Mouse (Mus musculus) forebrain, embryonic 15.5 days (tissue): ENCODE results near the gene Cdkn1b. TPM values are rescaled to one million over a fixed set of nuclear protein-coding genes. Genes with fewer than 3 reads are reported as not detected.

Experiments used
- ATAC-seq: fragments of 200-750 bp; cut with Nextera tagmentation; replicated peaks from 2 replicates; pipeline ENCODE4 v1.8.0; 2017; ENCODE audit warnings: mild to moderate bottlenecking, moderate TSS enrichment, moderate library complexity
- H3K27ac ChIP-seq: fragments of 300-500 bp; sonication (generic); replicated peaks from 2 replicates; pipeline ENCODE4 v1.5.1; 2015; ENCODE audit warnings: mild to moderate bottlenecking, inconsistent platforms
- H3K27me3 ChIP-seq: fragments of 300-500 bp; sonication (generic); 2 replicates; pipeline ENCODE4 v1.6.1; 2015; ENCODE audit warnings: inconsistent platforms
- H3K36me3 ChIP-seq: fragments of 300-500 bp; sonication (generic); 2 replicates; pipeline ENCODE4 v1.6.1; 2015; ENCODE audit warnings: mild to moderate bottlenecking, inconsistent platforms
- H3K4me1 ChIP-seq: fragments of 300-500 bp; sonication (generic); 2 replicates; pipeline ENCODE4 v1.6.1; 2015; ENCODE audit warnings: inconsistent platforms
- H3K4me2 ChIP-seq: fragments of 300-500 bp; sonication (generic); replicated peaks from 2 replicates; pipeline ENCODE4 v1.6.1; 2015; ENCODE audit warnings: mild to moderate bottlenecking, inconsistent platforms
- H3K4me3 ChIP-seq: fragments of 300-500 bp; sonication (generic); 2 replicates; pipeline ENCODE4 v1.5.1; 2015; ENCODE audit warnings: mild to moderate bottlenecking, inconsistent platforms
- H3K9ac ChIP-seq: fragments of 300-500 bp; sonication (generic); replicated peaks from 2 replicates; pipeline ENCODE4 v1.6.1; 2015; ENCODE audit warnings: mild to moderate bottlenecking, inconsistent platforms
- H3K9me3 ChIP-seq: fragments of 300-500 bp; sonication (generic); 2 replicates; pipeline ENCODE4 v1.6.1; 2016; ENCODE audit warnings: inconsistent platforms
- WGBS: fragments of 180-500 bp; shearing (Covaris S2); methylation state at CpG from one replicate; pipeline ENCODE4 v1.1.7; 2015; ENCODE audit warnings: mixed read lengths; 5-methylcytosine and 5-hydroxymethylcytosine counted together
- polyA plus RNA-seq: library from polyadenylated mRNA; unstranded; fragments of >200 nt; fragmentation: Nextera tagmentation; extraction: Ambion mirVana; gene quantifications from 2 replicates; pipeline ENCODE4 v1.2.1, GENCODE M21; 2015

The Cdkn1b gene
- polyA plus RNA-seq, 1 experiment from 2014 or later, result 52.4 TPM

- WGBS, result 4% methylated on average over 5 of the region's 5 CpGs
- H3K4me3 ChIP-seq, result peak overlapping the region; percentile 50
- peak overlapping the region; percentile 94 for H3K27ac ChIP-seq
- H3K27me3 ChIP-seq, result no peaks in the 10 kb centered on the region
- H3K9ac ChIP-seq, result peak overlapping the region; percentile 61
- no peaks in the 10 kb centered on the region for H3K9me3 ChIP-seq
- ATAC-seq, result peak; percentile 33
- H3K4me2 ChIP-seq, result peak overlapping the region; percentile 66
- H3K4me1 ChIP-seq, result peaks cover 47% of the 10 kb centered on the region
- peaks cover 4% of the 10 kb centered on the region; the same call in 1 of the 2 replicates for H3K36me3 ChIP-seq
These were observed 33.2 kb upstream of the Cdkn1b start for GRCm38 (mm10) chr6:134887008-134887407.

- H3K9ac ChIP-seq, result peak overlapping the region; percentile 61
- H3K4me1 ChIP-seq, result peaks cover 47% of the 10 kb centered on the region
- H3K27ac ChIP-seq, result peak overlapping the region; percentile 94
- H3K36me3 ChIP-seq, result no peaks in the 10 kb centered on the region
- H3K27me3 ChIP-seq, result no peaks in the 10 kb centered on the region
- no peaks in the 10 kb centered on the region for H3K9me3 ChIP-seq
- peak overlapping the region; percentile 50 for H3K4me3 ChIP-seq
- H3K4me2 ChIP-seq, result peak overlapping the region; percentile 66
- WGBS, result under 1% methylated on average over 10 of the region's 10 CpGs
- peak; percentile 91 for ATAC-seq
These were observed 32.3 kb upstream of the Cdkn1b start for GRCm38 (mm10) chr6:134887711-134888449.

- no peaks in the 10 kb centered on the region for H3K27me3 ChIP-seq
These were observed 31.6 kb upstream of the Cdkn1b start for GRCm38 (mm10) chr6:134888563-134889017.

GRCm38 (mm10) chr6:134889763-134890162 lies 30.4 kb upstream of the Cdkn1b start:
- Histone ChIP-seq H3K27ac (0 out of 2 replicates have a peak overlapping the region, but pooled peaks have one; percentile 16), H3K9ac (no peak overlapping the region), H3K27me3 (no peaks in the 10 kb centered on the region), H3K4me1 (peaks cover 35% of the 10 kb centered on the region), H3K36me3 (no peaks in the 10 kb centered on the region), H3K4me3 (no peak overlapping the region), H3K9me3 (no peaks in the 10 kb centered on the region), H3K4me2 (no peak overlapping the region)
- 67% methylated on average over 1 of the region's 1 CpGs for WGBS
- no peak for ATAC-seq

More at GRCm38 (mm10) chr6:134888563-134889017, 31.6 kb upstream of the Cdkn1b start:
- Histone ChIP-seq H3K4me3 (peak overlapping the region; percentile 50), H3K9ac (peak overlapping the region; percentile 61; the same call in 1 of the 2 replicates), H3K4me1 (peaks cover 46% of the 10 kb centered on the region), H3K27ac (peak overlapping the region; percentile 94), H3K36me3 (no peaks in the 10 kb centered on the region), H3K4me2 (peak overlapping the region; percentile 66), H3K9me3 (no peaks in the 10 kb centered on the region)
- under 1% methylated on average over 4 of the region's 4 CpGs for WGBS
- ATAC-seq, result peak; percentile 74

GRCm38 (mm10) chr6:134890436-134890835 lies 29.8 kb upstream of the Cdkn1b start:
- H3K4me3 ChIP-seq, result no peak overlapping the region
- H3K27me3 ChIP-seq, result no peaks in the 10 kb centered on the region
- no peaks in the 10 kb centered on the region for H3K9me3 ChIP-seq
- ATAC-seq, result no peak
- H3K36me3 ChIP-seq, result no peaks in the 10 kb centered on the region
- no peak overlapping the region for H3K4me2 ChIP-seq
- no peak overlapping the region for H3K27ac ChIP-seq
- H3K9ac ChIP-seq, result no peak overlapping the region
- H3K4me1 ChIP-seq, result peaks cover 28% of the 10 kb centered on the region
- 86% methylated on average over 7 of the region's 7 CpGs for WGBS

- peak overlapping the region; percentile 63 for H3K4me3 ChIP-seq
These were observed 23.4 kb upstream of the Cdkn1b start for GRCm38 (mm10) chr6:134896570-134897436.

GRCm38 (mm10) chr6:134897443-134898094 lies 22.6 kb upstream of the Cdkn1b start:
- peak overlapping the region; percentile 63 for H3K4me3 ChIP-seq
- WGBS, result under 1% methylated on average over 38 of the region's 38 CpGs
- peak overlapping the region; percentile 66 for H3K4me2 ChIP-seq
- peak overlapping the region; percentile 83 for H3K9ac ChIP-seq
- H3K36me3 ChIP-seq, result no peaks in the 10 kb centered on the region
- peak; percentile 92 for ATAC-seq
- no peaks in the 10 kb centered on the region for H3K9me3 ChIP-seq
- H3K27me3 ChIP-seq, result no peaks in the 10 kb centered on the region
- peak overlapping the region; percentile 100 for H3K27ac ChIP-seq
- H3K4me1 ChIP-seq, result peaks cover 24% of the 10 kb centered on the region

More at GRCm38 (mm10) chr6:134896570-134897436, 23.4 kb upstream of the Cdkn1b start:
- peak overlapping the region; percentile 100 for H3K27ac ChIP-seq
- peak overlapping the region; percentile 66 for H3K4me2 ChIP-seq
- 53% methylated on average over 15 of the region's 15 CpGs for WGBS
- H3K36me3 ChIP-seq, result no peaks in the 10 kb centered on the region
- no peak for ATAC-seq
- no peaks in the 10 kb centered on the region for H3K9me3 ChIP-seq
- H3K4me1 ChIP-seq, result peaks cover 24% of the 10 kb centered on the region
- H3K27me3 ChIP-seq, result no peaks in the 10 kb centered on the region
- H3K9ac ChIP-seq, result peak overlapping the region; percentile 83

GRCm38 (mm10) chr6:134898095-134898965 lies 21.9 kb upstream of the Cdkn1b start, which contains the start of gene Gpr19:
Gene Gpr19, minus strand, starts transcription at chr6:134898578.
- H3K4me1 ChIP-seq, result peaks cover 24% of the 10 kb centered on the region
- WGBS, result under 1% methylated on average over 51 of the region's 51 CpGs

GRCm38 (mm10) chr6:134903368-134903767 lies 16.8 kb upstream of the Cdkn1b start:
- no peaks in the 10 kb centered on the region for H3K27me3 ChIP-seq
- no peak overlapping the region for H3K9ac ChIP-seq
- H3K36me3 ChIP-seq, result no peaks in the 10 kb centered on the region
- H3K4me2 ChIP-seq, result no peak overlapping the region
- H3K4me3 ChIP-seq, result no peak overlapping the region
- no peak overlapping the region for H3K27ac ChIP-seq
- no peaks in the 10 kb centered on the region for H3K9me3 ChIP-seq
- WGBS, result 95% methylated on average over 4 of the region's 4 CpGs
- H3K4me1 ChIP-seq, result peaks cover 10% of the 10 kb centered on the region
- ATAC-seq, result no peak

More at GRCm38 (mm10) chr6:134898095-134898965, 21.9 kb upstream of the Cdkn1b start, which contains the start of gene Gpr19:
- H3K27me3 ChIP-seq, result no peaks in the 10 kb centered on the region
- peak within 1 kb of the TSS; percentile 83 for H3K9ac ChIP-seq
- peak within 1 kb of the TSS; percentile 66 for H3K4me2 ChIP-seq
- ATAC-seq, result peak; percentile 94
- peak within 1 kb of the TSS; percentile 63 for H3K4me3 ChIP-seq
- H3K27ac ChIP-seq, result peak within 1 kb of the TSS; percentile 100
- H3K9me3 ChIP-seq, result no peaks in the 10 kb centered on the region
- no peaks in the 10 kb centered on the region for H3K36me3 ChIP-seq

- H3K9me3 ChIP-seq, result no peaks in the 10 kb centered on the region
- no peak overlapping the region for H3K9ac ChIP-seq
- H3K27ac ChIP-seq, result no peak overlapping the region
- H3K36me3 ChIP-seq, result no peaks in the 10 kb centered on the region
- no peak overlapping the region for H3K4me2 ChIP-seq
- no peak overlapping the region for H3K4me3 ChIP-seq
- WGBS, result 95% methylated on average over 10 of the region's 10 CpGs
- H3K27me3 ChIP-seq, result no peaks in the 10 kb centered on the region
- H3K4me1 ChIP-seq, result peaks cover 7% of the 10 kb centered on the region
- ATAC-seq, result no peak
These were observed 16.0 kb upstream of the Cdkn1b start for GRCm38 (mm10) chr6:134903891-134904884.
